Mouse (Mus musculus): ENCODE measurements around the gene Mtfr1l.

DNA sequence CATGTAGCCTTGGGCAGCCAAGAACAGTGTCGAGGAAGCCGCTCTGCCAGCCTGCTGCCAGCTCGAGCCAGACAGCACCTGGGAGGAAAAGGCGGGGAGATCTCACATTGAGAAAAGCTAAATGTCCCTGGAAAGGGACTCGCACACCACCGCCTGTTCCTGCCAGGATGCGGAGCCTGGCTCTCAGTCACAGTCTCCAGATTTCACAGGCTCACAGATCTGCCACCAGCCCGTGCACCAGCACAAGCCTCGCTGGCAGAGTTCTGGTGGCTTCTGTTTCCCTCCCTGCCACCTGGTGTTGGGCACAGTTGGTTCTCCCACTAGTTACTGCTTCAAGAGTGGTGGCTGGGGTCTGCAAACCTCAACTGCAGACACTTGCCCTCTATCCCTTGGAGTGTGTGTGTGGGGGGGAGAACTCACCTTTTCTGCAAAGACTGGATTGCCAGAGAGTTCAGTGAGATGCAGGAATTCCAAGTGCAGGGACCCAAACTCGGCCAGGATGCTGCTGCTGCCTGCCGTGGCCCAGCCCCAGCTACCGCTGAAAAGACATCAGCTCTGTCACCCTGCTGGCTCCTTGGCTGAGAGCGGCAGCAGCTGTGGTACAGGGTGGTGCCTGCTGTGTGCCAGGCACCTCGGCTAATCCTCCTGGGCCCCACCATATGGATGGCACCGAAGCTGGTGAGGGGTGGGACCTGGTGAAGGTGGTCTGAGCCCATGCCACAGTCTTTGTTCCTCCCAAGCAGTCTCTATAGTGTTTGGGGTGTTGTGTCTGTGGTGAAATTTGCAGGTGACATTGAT, 45.4 kb upstream of the Mtfr1l start:
- TF ChIP-seq CTCF (IDR thresholded peaks at IDR 0.05; ENCODE audit: control insufficient read depth, insufficient read depth, insufficient replicate concordance, low read depth, low read length) = no peak
- TF ChIP-seq POLR2A (IDR thresholded peaks at IDR 0.05; ENCODE audit: control insufficient read depth, low read depth, low read length) = no peak

All from testis, adult 2 months (tissue).